ENCODE assay signal across 19 mouse cellular contexts in genomic region chr17:84639796-84640378, GRCm38 (mm10). TPM values are rescaled to one million over a fixed set of nuclear protein-coding genes. Genes with fewer than 3 reads are reported as not detected.
"Had no signal": no experiment of that assay in that cellular context is flagged by ENCODE, and none has a peak within 500 bp of the region (broad histone marks: within the 10 kb centered on the region; RNA-seq: fewer than 3 reads in every experiment).

No protein-coding gene starts in this region.

- H3K27me3 ChIP-seq: limb, embryonic 13.5 days; midbrain, embryonic 12.5 days had no signal

- H3K4me3 ChIP-seq: limb, embryonic 13.5 days; midbrain, embryonic 12.5 days had no signal

- H3K4me2 ChIP-seq: limb, embryonic 13.5 days; midbrain, embryonic 12.5 days had no signal

- DNase-seq: kidney, adult 9 months; kidney, postnatal 4 days; left cerebral cortex, postnatal 4 days; lung, adult 18-20 months; lung, postnatal 14 days; right cerebral cortex, postnatal 14 days; thymus, postnatal 4 days had no signal

- ATAC-seq: intestine, postnatal 0 days; midbrain, embryonic 16.5 days had no signal

- H3K9ac ChIP-seq: limb, embryonic 13.5 days; liver, embryonic 14.5 days; midbrain, embryonic 12.5 days had no signal

- H3K9me3 ChIP-seq: limb, embryonic 13.5 days; midbrain, embryonic 12.5 days had no signal

- H3K27ac ChIP-seq: kidney, postnatal 0 days; limb, embryonic 13.5 days; liver, embryonic 14.5 days; midbrain, embryonic 12.5 days had no signal

- H3K36me3 ChIP-seq: limb, embryonic 13.5 days; midbrain, embryonic 12.5 days had no signal

RNA-seq across cellular contexts. Expression of gene Abcg8, which starts 36.2 kb away (rescaled TPM):
- total RNA-seq: layer of hippocampus, adult 8-10 months; layer of hippocampus, postnatal 14 days; left cerebral cortex, postnatal 10 days; left cerebral cortex, postnatal 4 days; megakaryocyte-erythroid progenitor cell, adult 5-6 weeks had no signal
- polyA plus RNA-seq: limb, embryonic 13.5 days; neural tube, embryonic 14.5 days had no signal

RNA-seq across cellular contexts. Expression of gene Abcg5, which starts 42.9 kb away (rescaled TPM):
- total RNA-seq: layer of hippocampus, adult 8-10 months; layer of hippocampus, postnatal 14 days; left cerebral cortex, adult 18-20 months; left cerebral cortex, postnatal 10 days; megakaryocyte-erythroid progenitor cell, adult 5-6 weeks had no signal
